Mouse (Mus musculus) ES-Bruce4 (cell line): ENCODE results near the gene Tmem120b.
A peak's percentile ranks its signal among the peaks of the same experiment; 100 is the strongest.

Source experiments
- CTCF ChIP-seq: IDR thresholded peaks from one replicate; pipeline ENCODE4 v1.8.1; 2011; ENCODE audit warnings: low read depth, low read length
- POLR2A ChIP-seq: IDR thresholded peaks from one replicate; pipeline ENCODE4 v1.8.1; 2011; ENCODE audit warnings: low read length; ENCODE audit not compliant: insufficient read depth

DNA sequence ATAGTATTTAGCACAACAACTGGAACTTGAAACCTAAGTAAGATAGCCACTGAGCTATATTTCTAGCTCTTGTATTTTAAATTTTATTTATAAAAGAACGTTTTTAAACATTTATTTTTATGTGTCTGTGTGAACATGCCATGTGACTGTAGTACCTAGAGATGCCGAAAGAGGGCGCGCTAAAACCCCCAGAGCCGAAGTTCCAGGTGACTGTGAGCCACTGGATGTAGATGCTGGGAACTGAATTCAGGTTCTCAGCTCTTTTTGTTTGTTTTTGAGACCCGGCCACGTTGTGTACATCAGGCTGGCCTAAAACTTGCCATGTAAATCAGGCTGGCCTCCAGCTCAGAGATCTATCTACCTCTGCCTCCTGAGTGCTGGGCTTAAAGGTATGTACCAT is 24.4 kb upstream of the Tmem120b start:
- TF ChIP-seq CTCF = peak; percentile 69
- no peak for TF ChIP-seq POLR2A
